Mouse (Mus musculus) neural tube, embryonic 13.5 days (tissue): ENCODE measurements at regions not wholly inside any gene's neighbourhood (a gene's known extent, or its start where the extent isn't known, plus 50 kb on each side); places are given as distances from the start of the nearest gene placed in this dataset.
A peak's percentile ranks its signal among the peaks of the same experiment; 100 is the strongest.

ENCODE experiments used
- ATAC-seq: fragments of 200-750 bp; cut with Nextera tagmentation; 2 replicates; pipeline ENCODE4 v1.8.0; 2017; ENCODE audit warnings: low read depth, mild to moderate bottlenecking, moderate TSS enrichment, moderate library complexity
- H3K27ac ChIP-seq: fragments of 300-500 bp; sonication (generic); replicated peaks from 2 replicates; pipeline ENCODE4 v1.5.1; 2015; ENCODE audit warnings: moderate library complexity, mild to moderate bottlenecking, inconsistent platforms
- H3K27me3 ChIP-seq: fragments of 300-500 bp; sonication (generic); 2 replicates; pipeline ENCODE4 v1.6.1; 2015; ENCODE audit warnings: mild to moderate bottlenecking, inconsistent platforms
- H3K36me3 ChIP-seq: fragments of 300-500 bp; sonication (generic); 2 replicates; pipeline ENCODE4 v1.6.1; 2015; ENCODE audit warnings: mild to moderate bottlenecking, inconsistent platforms
- H3K4me1 ChIP-seq: fragments of 300-500 bp; sonication (generic); replicated peaks from 2 replicates; pipeline ENCODE4 v1.6.1; 2015; ENCODE audit warnings: inconsistent platforms
- H3K4me2 ChIP-seq: fragments of 300-500 bp; sonication (generic); 2 replicates; pipeline ENCODE4 v1.6.1; 2015; ENCODE audit warnings: inconsistent platforms, mild to moderate bottlenecking, moderate library complexity
- H3K4me3 ChIP-seq: fragments of 300-500 bp; sonication (generic); 2 replicates; pipeline ENCODE4 v1.5.1; 2015; ENCODE audit warnings: mild to moderate bottlenecking, inconsistent platforms
- H3K9ac ChIP-seq: fragments of 300-500 bp; sonication (generic); 2 replicates; pipeline ENCODE4 v1.6.1; 2015; ENCODE audit warnings: moderate library complexity, mild to moderate bottlenecking, inconsistent platforms
- H3K9me3 ChIP-seq: fragments of 300-500 bp; sonication (generic); 2 replicates; pipeline ENCODE4 v1.6.1; 2016; ENCODE audit warnings: inconsistent platforms
- WGBS: fragments of 180-500 bp; shearing (Covaris S2); methylation state at CpG from one replicate; pipeline ENCODE4 v1.1.7; 2015; 5-methylcytosine and 5-hydroxymethylcytosine counted together

GRCm38 (mm10) chr13:31468131-31468530 is 87.8 kb upstream of the Foxq1 start:
- H3K4me1 ChIP-seq, result no peaks in the 10 kb centered on the region
- H3K36me3 ChIP-seq, result no peaks in the 10 kb centered on the region
- H3K27ac ChIP-seq, result no peak overlapping the region
- H3K4me3 ChIP-seq, result no peak overlapping the region
- ATAC-seq, result no peak
- H3K4me2 ChIP-seq, result no peak overlapping the region
- WGBS, result 93% methylated on average over 3 of the region's 3 CpGs
- no peaks in the 10 kb centered on the region for H3K27me3 ChIP-seq
- H3K9ac ChIP-seq, result no peak overlapping the region
- no peaks in the 10 kb centered on the region for H3K9me3 ChIP-seq

GRCm38 (mm10) chr13:31468983-31469382 is 87.0 kb upstream of the Foxq1 start:
- ATAC-seq, result no peak
- no peaks in the 10 kb centered on the region for H3K27me3 ChIP-seq
- WGBS, result 92% methylated on average over 3 of the region's 3 CpGs
- no peak overlapping the region for H3K27ac ChIP-seq
- no peak overlapping the region for H3K4me2 ChIP-seq
- no peaks in the 10 kb centered on the region for H3K9me3 ChIP-seq
- no peak overlapping the region for H3K4me3 ChIP-seq
- no peaks in the 10 kb centered on the region for H3K36me3 ChIP-seq
- H3K4me1 ChIP-seq, result no peaks in the 10 kb centered on the region
- H3K9ac ChIP-seq, result no peak overlapping the region

- 74% methylated on average over 5 of the region's 5 CpGs for WGBS
- H3K27me3 ChIP-seq, result no peaks in the 10 kb centered on the region
- H3K4me1 ChIP-seq, result no peaks in the 10 kb centered on the region
- H3K9ac ChIP-seq, result no peak overlapping the region
- H3K4me2 ChIP-seq, result no peak overlapping the region
- no peaks in the 10 kb centered on the region for H3K9me3 ChIP-seq
- H3K36me3 ChIP-seq, result no peaks in the 10 kb centered on the region
- H3K4me3 ChIP-seq, result no peak overlapping the region
- no peak overlapping the region for H3K27ac ChIP-seq
- ATAC-seq, result no peak
These were observed 83.6 kb upstream of the Foxq1 start for GRCm38 (mm10) chr13:31472366-31472765.

- no peaks in the 10 kb centered on the region for H3K27me3 ChIP-seq
- H3K4me2 ChIP-seq, result no peak overlapping the region
- H3K9me3 ChIP-seq, result no peaks in the 10 kb centered on the region
- no peaks in the 10 kb centered on the region for H3K36me3 ChIP-seq
- H3K9ac ChIP-seq, result no peak overlapping the region
- no peaks in the 10 kb centered on the region for H3K4me1 ChIP-seq
- 64% methylated on average over 4 of the region's 4 CpGs for WGBS
- peak; percentile 65; the same call in 1 of the 2 replicates for ATAC-seq
- H3K4me3 ChIP-seq, result no peak overlapping the region
- H3K27ac ChIP-seq, result no peak overlapping the region
These were observed 83.1 kb upstream of the Foxq1 start for GRCm38 (mm10) chr13:31472804-31473203.

GRCm38 (mm10) chr13:31473275-31473674 is 82.7 kb upstream of the Foxq1 start:
- H3K4me1 ChIP-seq, result no peaks in the 10 kb centered on the region

GRCm38 (mm10) chr13:31475845-31476244 is 80.1 kb upstream of the Foxq1 start:
- no peak overlapping the region for H3K27ac ChIP-seq
- no peak overlapping the region for H3K4me3 ChIP-seq
- 91% methylated on average over 3 of the region's 3 CpGs for WGBS
- H3K36me3 ChIP-seq, result no peaks in the 10 kb centered on the region
- no peak for ATAC-seq
- H3K9me3 ChIP-seq, result no peaks in the 10 kb centered on the region
- H3K9ac ChIP-seq, result no peak overlapping the region
- H3K4me2 ChIP-seq, result no peak overlapping the region
- H3K27me3 ChIP-seq, result no peaks in the 10 kb centered on the region
- H3K4me1 ChIP-seq, result no peaks in the 10 kb centered on the region

More at GRCm38 (mm10) chr13:31473275-31473674, 82.7 kb upstream of the Foxq1 start:
- ATAC-seq, result no peak
- Histone ChIP-seq H3K36me3 (no peaks in the 10 kb centered on the region), H3K27me3 (no peaks in the 10 kb centered on the region), H3K9ac (no peak overlapping the region), H3K9me3 (no peaks in the 10 kb centered on the region), H3K4me3 (no peak overlapping the region), H3K4me2 (no peak overlapping the region), H3K27ac (no peak overlapping the region)
- 89% methylated on average over 1 of the region's 1 CpGs for WGBS

- Histone ChIP-seq H3K4me2 (no peak overlapping the region), H3K9me3 (no peaks in the 10 kb centered on the region), H3K4me1 (no peaks in the 10 kb centered on the region), H3K27ac (no peak overlapping the region), H3K4me3 (no peak overlapping the region), H3K36me3 (no peaks in the 10 kb centered on the region), H3K9ac (no peak overlapping the region), H3K27me3 (no peaks in the 10 kb centered on the region)
- no peak for ATAC-seq
- 46% methylated on average over 1 of the region's 1 CpGs for WGBS
These were observed 78.6 kb upstream of the Foxq1 start for GRCm38 (mm10) chr13:31477171-31477867.

GRCm38 (mm10) chr13:31481105-31481844 is 74.7 kb upstream of the Foxq1 start:
- Histone ChIP-seq H3K27ac (no peak overlapping the region), H3K9me3 (no peaks in the 10 kb centered on the region), H3K4me2 (no peak overlapping the region), H3K27me3 (no peaks in the 10 kb centered on the region), H3K36me3 (no peaks in the 10 kb centered on the region), H3K4me3 (no peak overlapping the region), H3K9ac (no peak overlapping the region), H3K4me1 (no peaks in the 10 kb centered on the region)
- WGBS, result 84% methylated on average over 7 of the region's 7 CpGs
- no peak for ATAC-seq

- Histone ChIP-seq H3K9me3 (no peaks in the 10 kb centered on the region), H3K36me3 (no peaks in the 10 kb centered on the region), H3K4me2 (no peak overlapping the region), H3K27ac (no peak overlapping the region), H3K4me3 (no peak overlapping the region), H3K4me1 (no peaks in the 10 kb centered on the region), H3K27me3 (no peaks in the 10 kb centered on the region), H3K9ac (no peak overlapping the region)
- 93% methylated on average over 3 of the region's 3 CpGs for WGBS
- no peak for ATAC-seq
These were observed 69.6 kb upstream of the Foxq1 start for GRCm38 (mm10) chr13:31486373-31486772.

GRCm38 (mm10) chr13:31488186-31488585 is 67.7 kb upstream of the Foxq1 start:
- Histone ChIP-seq H3K27me3 (no peaks in the 10 kb centered on the region), H3K4me3 (no peak overlapping the region), H3K9ac (no peak overlapping the region), H3K27ac (no peak overlapping the region), H3K4me1 (no peaks in the 10 kb centered on the region), H3K36me3 (no peaks in the 10 kb centered on the region), H3K4me2 (no peak overlapping the region), H3K9me3 (no peaks in the 10 kb centered on the region)
- ATAC-seq, result no peak

GRCm38 (mm10) chr13:31503191-31503590 is 52.7 kb upstream of the Foxq1 start:
- H3K27ac ChIP-seq, result no peak overlapping the region
- 88% methylated on average over 10 of the region's 10 CpGs for WGBS
- ATAC-seq, result no peak
- no peak overlapping the region for H3K4me2 ChIP-seq
- no peaks in the 10 kb centered on the region for H3K4me1 ChIP-seq
- no peak overlapping the region for H3K4me3 ChIP-seq
- H3K9ac ChIP-seq, result no peak overlapping the region
- H3K27me3 ChIP-seq, result no peaks in the 10 kb centered on the region
- no peaks in the 10 kb centered on the region for H3K9me3 ChIP-seq
- H3K36me3 ChIP-seq, result no peaks in the 10 kb centered on the region

GRCm38 (mm10) chr13:31503832-31504231 is 52.1 kb upstream of the Foxq1 start:
- 94% methylated on average over 11 of the region's 11 CpGs for WGBS
- no peaks in the 10 kb centered on the region for H3K27me3 ChIP-seq
- no peak overlapping the region for H3K9ac ChIP-seq
- no peak overlapping the region for H3K27ac ChIP-seq
- H3K4me3 ChIP-seq, result no peak overlapping the region
- no peak overlapping the region for H3K4me2 ChIP-seq
- H3K9me3 ChIP-seq, result no peaks in the 10 kb centered on the region
- H3K4me1 ChIP-seq, result no peaks in the 10 kb centered on the region
- no peaks in the 10 kb centered on the region for H3K36me3 ChIP-seq
- no peak for ATAC-seq

- Histone ChIP-seq H3K36me3 (no peaks in the 10 kb centered on the region), H3K27me3 (no peaks in the 10 kb centered on the region), H3K27ac (no peak overlapping the region), H3K4me2 (no peak overlapping the region), H3K9ac (no peak overlapping the region), H3K9me3 (no peaks in the 10 kb centered on the region), H3K4me1 (no peaks in the 10 kb centered on the region), H3K4me3 (no peak overlapping the region)
- ATAC-seq, result no peak; the same call in 1 of the 2 replicates
- WGBS, result 85% methylated on average over 6 of the region's 7 CpGs
These were observed 51.6 kb upstream of the Foxq1 start for GRCm38 (mm10) chr13:31504316-31504715.
